In the genomic region with DNA sequence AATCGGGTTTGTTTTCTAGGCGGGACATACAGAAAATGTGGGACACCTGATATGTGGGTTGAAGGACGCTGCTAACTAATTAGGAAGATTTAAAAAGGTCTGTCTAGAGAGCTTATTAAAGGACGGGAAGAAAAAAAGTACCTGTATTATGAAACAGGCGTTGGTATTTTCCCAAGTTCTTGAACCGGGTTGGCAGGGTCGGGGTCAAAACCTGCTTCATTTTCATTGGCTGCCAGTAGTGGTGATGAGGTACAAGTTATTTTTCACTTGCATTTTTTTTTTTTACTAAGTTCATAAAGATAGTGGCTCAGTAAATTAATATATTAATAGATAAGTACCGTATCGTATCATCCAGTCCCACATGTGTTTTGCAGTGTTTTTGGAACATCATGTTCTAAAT, we compare ENCODE assay signal across 8 mouse cellular contexts. TPM values are rescaled to one million over a fixed set of nuclear protein-coding genes. Genes with fewer than 3 reads are reported as not detected.
DNase-seq lines count a peak whose midpoint lies in the region; ATAC-seq and TF ChIP-seq lines count a peak whose summit lies in the region.

No protein-coding gene starts in this region.

- H3K4me2 ChIP-seq in heart, embryonic 11.5 days = peak overlapping the region; percentile 85
- H3K4me2 ChIP-seq in hindbrain, postnatal 0 days (ENCODE audit: low read depth, low read length) = peak overlapping the region; percentile 87

- TF ChIP-seq CTCF in hindbrain, postnatal 0 days (IDR thresholded peaks at IDR 0.05; ENCODE audit: low read depth) = no peak

- H3K36me3 ChIP-seq in heart, embryonic 11.5 days (ENCODE audit: control insufficient read depth, insufficient read depth, low read length) = no peaks in the 10 kb centered on the region
- peaks cover 6% of the 10 kb centered on the region for H3K36me3 ChIP-seq in embryonic facial prominence, embryonic 10.5 days (replicated peaks)
- no peaks in the 10 kb centered on the region for H3K36me3 ChIP-seq in hindbrain, postnatal 0 days (ENCODE audit: insufficient read depth, low read length)
- H3K36me3 ChIP-seq in midbrain, embryonic 10.5 days = peaks cover 7% of the 10 kb centered on the region

- no peaks in the 10 kb centered on the region for H3K9me3 ChIP-seq in heart, embryonic 11.5 days (replicated peaks; ENCODE audit: control insufficient read depth, low read length)
- no peaks in the 10 kb centered on the region for H3K9me3 ChIP-seq in embryonic facial prominence, embryonic 10.5 days
- H3K9me3 ChIP-seq in hindbrain, postnatal 0 days (ENCODE audit: low read length) = no peaks in the 10 kb centered on the region
- H3K9me3 ChIP-seq in midbrain, embryonic 10.5 days (replicated peaks) = no peaks in the 10 kb centered on the region

- no peak for ATAC-seq in heart, embryonic 11.5 days (replicated peaks; ENCODE audit: insufficient number of reproducible peaks, low FRiP score, low TSS enrichment)
- no peak for ATAC-seq in hindbrain, postnatal 0 days

- 13% methylated on average over 9 of the region's 9 CpGs for WGBS in heart, embryonic 11.5 days (ENCODE audit: insufficient replicate concordance)
- 16% methylated on average over 9 of the region's 9 CpGs for WGBS in embryonic facial prominence, embryonic 10.5 days
- WGBS in hindbrain, postnatal 0 days = 13% methylated on average over 9 of the region's 9 CpGs
- 15% methylated on average over 9 of the region's 9 CpGs for WGBS in midbrain, embryonic 10.5 days

- no peak for DNase-seq in heart, adult 8-10 months (ENCODE audit: low spot score)
- DNase-seq in embryonic facial prominence, embryonic 10.5 days (ENCODE audit: low spot score) = no peak
- no peak for DNase-seq in hindbrain, postnatal 0 days (ENCODE audit: low spot score)
- DNase-seq in midbrain, embryonic 10.5 days (ENCODE audit: low spot score) = no peak
- no peak for DNase-seq in adrenal gland, adult 2 months
- no peak for DNase-seq in c-Kit-positive CD71-positive TER-119-positive erythroid progenitor cells, embryonic 14.5 days (ENCODE audit: low spot score)
- DNase-seq in right cerebral cortex, postnatal 25 days = no peak

- peaks cover 10% of the 10 kb centered on the region for H3K4me1 ChIP-seq in heart, embryonic 11.5 days (ENCODE audit: control insufficient read depth, insufficient read depth, low read length)
- peaks cover 70% of the 10 kb centered on the region for H3K4me1 ChIP-seq in embryonic facial prominence, embryonic 10.5 days
- H3K4me1 ChIP-seq in hindbrain, postnatal 0 days (ENCODE audit: insufficient read depth, low read length) = 0 out of 2 replicates have a peak, but pooled peaks cover 3% of the 10 kb centered on the region
- H3K4me1 ChIP-seq in midbrain, embryonic 10.5 days = peaks cover 67% of the 10 kb centered on the region

- no peak overlapping the region; the same call in 1 of the 2 replicates for H3K27ac ChIP-seq in heart, embryonic 11.5 days (ENCODE audit: low read depth, low read length)
- H3K27ac ChIP-seq in embryonic facial prominence, embryonic 10.5 days (replicated peaks) = 0 out of 2 replicates have a peak overlapping the region, but pooled peaks have one; percentile 95
- no peak overlapping the region for H3K27ac ChIP-seq in hindbrain, postnatal 0 days
- H3K27ac ChIP-seq in midbrain, embryonic 10.5 days (replicated peaks) = peak overlapping the region; percentile 94; the same call in 1 of the 2 replicates

- peak overlapping the region; percentile 83 for H3K4me3 ChIP-seq in heart, embryonic 11.5 days (ENCODE audit: low read depth, low read length)
- peak overlapping the region; percentile 95 for H3K4me3 ChIP-seq in embryonic facial prominence, embryonic 10.5 days
- peak overlapping the region; percentile 67 for H3K4me3 ChIP-seq in hindbrain, postnatal 0 days (ENCODE audit: low read length)
- peak overlapping the region; percentile 97 for H3K4me3 ChIP-seq in midbrain, embryonic 10.5 days

- no peaks in the 10 kb centered on the region for H3K27me3 ChIP-seq in heart, embryonic 11.5 days (ENCODE audit: control insufficient read depth, insufficient read depth, low read length)
- peaks cover 10% of the 10 kb centered on the region for H3K27me3 ChIP-seq in embryonic facial prominence, embryonic 10.5 days (replicated peaks; ENCODE audit: low read depth, poor library complexity, severe bottlenecking)
- no peaks in the 10 kb centered on the region for H3K27me3 ChIP-seq in hindbrain, postnatal 0 days (ENCODE audit: insufficient read depth, low read length)
- peaks cover 10% of the 10 kb centered on the region for H3K27me3 ChIP-seq in midbrain, embryonic 10.5 days (ENCODE audit: low read depth, poor library complexity, severe bottlenecking)

- peak overlapping the region; percentile 87; the same call in 1 of the 2 replicates for H3K9ac ChIP-seq in heart, embryonic 11.5 days (ENCODE audit: low read depth, low read length)
- no peak overlapping the region; the same call in 1 of the 2 replicates for H3K9ac ChIP-seq in hindbrain, postnatal 0 days (replicated peaks; ENCODE audit: low read length)

RNA-seq across cellular contexts. Expression of gene Ptpn13, which starts 1.3 kb away (rescaled TPM):
- polyA plus RNA-seq in heart, embryonic 11.5 days (2014; fragmentation: Nextera tagmentation; extraction: Ambion mirVana) = 10.8 and 12.3 TPM in 2 replicates
- total RNA-seq in heart, adult 8-10 months (2022) = 1 to 10 TPM; 4.8 to 6.8 (median 5.6) TPM
- 15.6 and 18.8 TPM in 2 replicates for polyA plus RNA-seq in embryonic facial prominence, embryonic 10.5 days (2016; fragmentation: Nextera tagmentation; extraction: Ambion mirVana)
- 12.9 and 13.7 TPM in 2 replicates for total RNA-seq in hindbrain, postnatal 0 days (2014; rRNA removed)
- 2.8 TPM in 2 replicates for polyA plus RNA-seq in hindbrain, postnatal 0 days (2015; fragmentation: Nextera tagmentation; extraction: Ambion mirVana)
- 17.5 and 18.9 TPM in 2 replicates for polyA plus RNA-seq in midbrain, embryonic 10.5 days (2016; fragmentation: Nextera tagmentation; extraction: Ambion mirVana)
- total RNA-seq in adrenal gland, adult 2 months (2021) = 10 to 100 TPM; 21.4 to 32.8 TPM
- 3.6 and 4.7 TPM in 2 replicates for polyA plus RNA-seq in adrenal gland, adult 2 months (2012; rRNA removed)

Comparison
In these comparisons a context has a peak if more than half of its experiments do, and no peak if none do; other contexts are left out.
1. H3K27ac ChIP-seq: peak in embryonic facial prominence, embryonic 10.5 days (single experiment) and midbrain, embryonic 10.5 days (single experiment); none in heart, embryonic 11.5 days (single experiment) and hindbrain, postnatal 0 days (single experiment).
2. Peak in every context shown above with its lines, with median percentiles within 50 percentile points of each other: H3K4me3 ChIP-seq.